14 mouse cellular contexts compared by ENCODE assay signal in the genomic region with DNA sequence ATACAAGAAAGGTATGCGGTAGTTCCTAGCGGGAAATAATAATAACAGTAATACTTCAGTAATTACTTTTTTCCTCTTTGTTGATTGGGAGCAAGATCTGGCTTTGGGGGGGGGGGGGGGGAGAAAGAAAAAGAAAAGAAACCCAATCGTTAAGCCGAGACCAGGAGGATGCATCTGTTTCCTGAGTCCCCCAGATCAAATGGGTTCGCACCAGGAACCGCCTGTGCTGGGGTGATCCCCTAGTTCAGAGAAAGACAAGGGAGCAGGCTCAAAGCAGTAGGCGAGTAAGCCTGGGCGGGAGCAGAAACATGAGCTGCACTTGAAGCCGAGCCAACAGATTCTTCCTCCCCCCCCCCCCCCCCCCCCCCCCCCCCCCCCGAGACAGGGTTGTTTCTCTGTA. TPM values are rescaled to one million over a fixed set of nuclear protein-coding genes. Genes with fewer than 3 reads are reported as not detected.
A peak's percentile ranks its signal among the peaks of the same experiment; 100 is the strongest.
DNase-seq lines count a peak whose midpoint lies in the region; ATAC-seq lines count a peak whose summit lies in the region.
"Had no signal": no experiment of that assay in that cellular context is flagged by ENCODE, and none has a peak within 500 bp of the region (broad histone marks: within the 10 kb centered on the region; RNA-seq: fewer than 3 reads in every experiment).

No protein-coding gene starts in this region.

- H3K9ac ChIP-seq in heart, embryonic 16.5 days (ENCODE audit: low read length), result no peak overlapping the region
- H3K9ac ChIP-seq in midbrain, embryonic 14.5 days (replicated peaks; ENCODE audit: low read length), result no peak overlapping the region
- H3K9ac ChIP-seq: embryonic facial prominence, embryonic 12.5 days; intestine, embryonic 15.5 days; limb, embryonic 15.5 days had no signal

- no peaks in the 10 kb centered on the region for H3K36me3 ChIP-seq in heart, embryonic 16.5 days (ENCODE audit: control insufficient read depth, insufficient read depth)
- no peaks in the 10 kb centered on the region for H3K36me3 ChIP-seq in midbrain, embryonic 14.5 days (ENCODE audit: control insufficient read depth, insufficient read depth, low read length)
- H3K36me3 ChIP-seq: embryonic facial prominence, embryonic 12.5 days; intestine, embryonic 15.5 days; limb, embryonic 15.5 days had no signal

- WGBS in heart, embryonic 16.5 days, result 62% methylated on average over 9 of the region's 10 CpGs
- 92% methylated on average over 9 of the region's 10 CpGs for WGBS in midbrain, embryonic 14.5 days

- peak; percentile 16 for DNase-seq in adrenal gland, postnatal 14 days
- DNase-seq in adrenal gland, adult (ENCODE audit: inconsistent age in 2 of 2, low spot score in 1 of 2), result no peak
- peak; percentile 93 for DNase-seq in 416B (ENCODE audit: low read depth)
- DNase-seq in layer of hippocampus, adult 8-10 months (ENCODE audit: low spot score in 2 of 2), result no peak
- DNase-seq in midbrain, embryonic 14.5 days, result no peak
- DNase-seq: cerebellum, postnatal 25 days; kidney, postnatal 14 days had no signal

- ATAC-seq in heart, embryonic 16.5 days (replicated peaks; ENCODE audit: extremely low read depth, insufficient read depth, low FRiP score), result peak; percentile 76; the same call in 1 of the 2 replicates
- peak; percentile 56 for ATAC-seq in megakaryocyte-erythroid progenitor cell, adult 5-6 weeks (replicated peaks; ENCODE audit: low FRiP score, low TSS enrichment, poor library complexity, severe bottlenecking)
- no peak for ATAC-seq in erythroblast, adult 5-6 weeks (replicated peaks; ENCODE audit: low FRiP score, poor library complexity, severe bottlenecking)
- no peak for ATAC-seq in midbrain, embryonic 14.5 days (ENCODE audit: low FRiP score, low TSS enrichment)
- ATAC-seq: intestine, embryonic 15.5 days had no signal

- no peaks in the 10 kb centered on the region for H3K9me3 ChIP-seq in heart, embryonic 16.5 days (replicated peaks; ENCODE audit: control insufficient read depth, low read length)
- no peaks in the 10 kb centered on the region for H3K9me3 ChIP-seq in midbrain, embryonic 14.5 days (ENCODE audit: control insufficient read depth, low read length)
- H3K9me3 ChIP-seq: embryonic facial prominence, embryonic 12.5 days; intestine, embryonic 15.5 days; limb, embryonic 15.5 days had no signal

- H3K4me3 ChIP-seq in heart, embryonic 16.5 days (ENCODE audit: low read length), result no peak overlapping the region
- no peak overlapping the region for H3K4me3 ChIP-seq in midbrain, embryonic 14.5 days (replicated peaks; ENCODE audit: low read depth, low read length)
- H3K4me3 ChIP-seq: embryonic facial prominence, embryonic 12.5 days; intestine, embryonic 15.5 days; limb, embryonic 15.5 days; myocyte had no signal

- H3K4me1 ChIP-seq in heart, embryonic 16.5 days (ENCODE audit: control insufficient read depth, insufficient read depth, low read length), result no peaks in the 10 kb centered on the region
- no peaks in the 10 kb centered on the region for H3K4me1 ChIP-seq in midbrain, embryonic 14.5 days (ENCODE audit: control insufficient read depth, insufficient read depth, low read length)
- H3K4me1 ChIP-seq: embryonic facial prominence, embryonic 12.5 days; intestine, embryonic 15.5 days; limb, embryonic 15.5 days had no signal

- H3K27me3 ChIP-seq in heart, embryonic 16.5 days (ENCODE audit: control insufficient read depth, insufficient read depth, low read length), result no peaks in the 10 kb centered on the region
- no peaks in the 10 kb centered on the region for H3K27me3 ChIP-seq in midbrain, embryonic 14.5 days (ENCODE audit: control insufficient read depth, insufficient read depth, low read length)
- H3K27me3 ChIP-seq: embryonic facial prominence, embryonic 12.5 days; intestine, embryonic 15.5 days had no signal

- no peak overlapping the region for H3K4me2 ChIP-seq in heart, embryonic 16.5 days (ENCODE audit: low read depth, low read length)
- H3K4me2 ChIP-seq in midbrain, embryonic 14.5 days (ENCODE audit: low read length), result no peak overlapping the region
- H3K4me2 ChIP-seq: embryonic facial prominence, embryonic 12.5 days; intestine, embryonic 15.5 days; limb, embryonic 15.5 days had no signal

- no peak overlapping the region for H3K27ac ChIP-seq in heart, embryonic 16.5 days (ENCODE audit: low read length)
- no peak overlapping the region for H3K27ac ChIP-seq in midbrain, embryonic 14.5 days (replicated peaks; ENCODE audit: low read depth, low read length)
- H3K27ac ChIP-seq: embryonic facial prominence, embryonic 12.5 days; intestine, embryonic 15.5 days; limb, embryonic 15.5 days had no signal

RNA-seq across cellular contexts. Expression of a gene that starts 24.9 kb away (rescaled TPM):
- 26.1 and 28.5 TPM in 2 replicates for total RNA-seq in adrenal gland, postnatal 14 days (2021)
- polyA plus RNA-seq in heart, embryonic 16.5 days (2015; fragmentation: Nextera tagmentation; extraction: Ambion mirVana), result 22.3 and 26.3 TPM in 2 replicates
- 80.6 and 105 TPM in 2 replicates for total RNA-seq in megakaryocyte-erythroid progenitor cell, adult 5-6 weeks (2014; fragmentation: Nextera tagmentation)
- total RNA-seq in megakaryocyte-erythroid progenitor cell, adult 5-6 weeks (2017), result 50.0 and 57.4 TPM in 2 replicates
- total RNA-seq in erythroblast, adult 5-6 weeks (2015; ENCODE audit: low replicate concordance), result 23.6 and 64.4 TPM in 2 replicates
- total RNA-seq in erythroblast, adult 5-6 weeks (2017; ENCODE audit: low replicate concordance), result 23.7 and 37.6 TPM in 2 replicates
- 10 to 100 TPM; 17.8 to 27.1 (median 22.5) TPM for total RNA-seq in layer of hippocampus, adult 8-10 months (2022)
- 23.7 and 32.0 TPM in 2 replicates for polyA plus RNA-seq in midbrain, embryonic 14.5 days (2014; fragmentation: Nextera tagmentation; extraction: Ambion mirVana)

Comparison
In these comparisons a context has a peak if more than half of its experiments do, and no peak if none do; other contexts are left out.
1. DNase-seq: peak in adrenal gland, postnatal 14 days (single experiment) and 416B (single experiment); none in adrenal gland, adult (0 of 2), layer of hippocampus, adult 8-10 months (0 of 2) and midbrain, embryonic 14.5 days (single experiment).
2. ATAC-seq: peak in heart, embryonic 16.5 days (single experiment) and megakaryocyte-erythroid progenitor cell, adult 5-6 weeks (single experiment); none in erythroblast, adult 5-6 weeks (single experiment) and midbrain, embryonic 14.5 days (single experiment).